In the genomic region with DNA sequence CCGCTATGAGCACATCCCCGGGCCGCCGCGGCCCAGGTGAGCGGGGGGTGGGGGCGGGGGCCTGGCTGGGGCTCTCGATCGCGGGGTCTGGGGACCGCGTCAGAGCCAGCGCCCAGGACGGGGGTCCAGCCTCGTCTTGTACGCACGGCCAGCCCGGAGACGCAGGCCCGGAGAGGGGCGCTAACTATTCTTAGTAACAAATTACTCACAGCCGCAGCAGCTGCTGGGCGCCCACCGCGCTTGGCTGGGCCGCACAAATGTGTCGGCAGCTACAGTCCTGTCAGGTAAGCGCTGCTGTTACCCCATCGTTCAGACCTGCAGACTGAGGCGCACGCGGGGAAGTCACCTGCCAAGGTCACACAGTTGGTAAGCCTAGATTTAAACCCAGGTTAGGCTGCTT, we compare ENCODE assay signal across 10 mouse cellular contexts. TPM values are rescaled to one million over a fixed set of nuclear protein-coding genes. Genes with fewer than 3 reads are reported as not detected.
DNase-seq lines count a peak whose midpoint lies in the region; ATAC-seq and TF ChIP-seq lines count a peak whose summit lies in the region.
"Had no signal": no experiment of that assay in that cellular context is flagged by ENCODE, and none has a peak within 500 bp of the region (broad histone marks: within the 10 kb centered on the region; RNA-seq: fewer than 3 reads in every experiment).

No protein-coding gene starts in this region.

- peak overlapping the region; percentile 69 for H3K9ac ChIP-seq in heart, embryonic 11.5 days (ENCODE audit: low read depth, low read length)
- peak overlapping the region; percentile 72 for H3K9ac ChIP-seq in forebrain, embryonic 13.5 days

- intact Hi-C loops in left cerebral cortex, postnatal 14 days (cut with DNase I), result no loop called here

- no peaks in the 10 kb centered on the region for H3K36me3 ChIP-seq in heart, embryonic 11.5 days (ENCODE audit: control insufficient read depth, insufficient read depth, low read length)
- H3K36me3 ChIP-seq in forebrain, embryonic 13.5 days (ENCODE audit: poor library complexity, severe bottlenecking), result no peaks in the 10 kb centered on the region
- no peaks in the 10 kb centered on the region for H3K36me3 ChIP-seq in myocyte (ENCODE audit: control insufficient read depth, insufficient read depth)

- H3K4me2 ChIP-seq in heart, embryonic 11.5 days, result peak overlapping the region; percentile 97
- peak overlapping the region; percentile 98 for H3K4me2 ChIP-seq in forebrain, embryonic 13.5 days
- peak overlapping the region; percentile 49 for H3K4me2 ChIP-seq in myocyte (ENCODE audit: low read depth)

- peaks cover 43% of the 10 kb centered on the region for H3K27me3 ChIP-seq in heart, embryonic 11.5 days (ENCODE audit: control insufficient read depth, insufficient read depth, low read length)
- H3K27me3 ChIP-seq in forebrain, embryonic 13.5 days, result 0 out of 2 replicates have a peak, but pooled peaks cover 2% of the 10 kb centered on the region
- no peaks in the 10 kb centered on the region for H3K27me3 ChIP-seq in myocyte (ENCODE audit: control insufficient read depth, insufficient read depth, insufficient read length)

- H3K9me3 ChIP-seq in heart, embryonic 11.5 days (replicated peaks; ENCODE audit: control insufficient read depth, low read length), result no peaks in the 10 kb centered on the region
- H3K9me3 ChIP-seq in forebrain, embryonic 13.5 days (replicated peaks), result no peaks in the 10 kb centered on the region

- no peaks in the 10 kb centered on the region for H3K79me2 ChIP-seq in myocyte (ENCODE audit: control insufficient read depth, insufficient read depth)

- no peak for DNase-seq in heart, adult 18-20 months
- peak; percentile 22 for DNase-seq in MN1 (ENCODE audit: low spot score)
- DNase-seq in left cerebral cortex, postnatal 14 days (ENCODE audit: low spot score in 2 of 2), result peak; percentile 44 to 50
- no peak for DNase-seq in ovary, postnatal 14 days (ENCODE audit: low spot score)

- peak overlapping the region; percentile 32 for H3ac ChIP-seq in myocyte (ENCODE audit: control insufficient read depth, insufficient read length)

- WGBS in heart, embryonic 11.5 days (ENCODE audit: insufficient replicate concordance), result 1% methylated on average over 30 of the region's 32 CpGs
- 2% methylated on average over 32 of the region's 32 CpGs for WGBS in forebrain, embryonic 13.5 days

- peak overlapping the region; percentile 51; the same call in 1 of the 2 replicates for H3K27ac ChIP-seq in heart, embryonic 11.5 days (ENCODE audit: low read depth, low read length)
- H3K27ac ChIP-seq in forebrain, embryonic 13.5 days, result no peak overlapping the region

- TF ChIP-seq POLR2A in myocyte (IDR thresholded peaks at IDR 0.05; ENCODE audit: insufficient read length, low read depth), result no peak

- H3K4me3 ChIP-seq in heart, embryonic 11.5 days (ENCODE audit: low read depth, low read length), result peak overlapping the region; percentile 62
- H3K4me3 ChIP-seq in forebrain, embryonic 13.5 days, result peak overlapping the region; percentile 66
- H3K4me3 ChIP-seq in myocyte, result no peak overlapping the region

- no peak; the same call in none of the 2 replicates for ATAC-seq in heart, embryonic 11.5 days (replicated peaks; ENCODE audit: insufficient number of reproducible peaks, low FRiP score, low TSS enrichment)
- ATAC-seq in forebrain, embryonic 13.5 days, result no peak
- no peak for ATAC-seq in activated CD4-positive, CD25-positive, alpha-beta regulatory T cell, adult 4 months

- H3K4me1 ChIP-seq in heart, embryonic 11.5 days (ENCODE audit: control insufficient read depth, insufficient read depth, low read length), result peaks cover 9% of the 10 kb centered on the region
- peaks cover 23% of the 10 kb centered on the region for H3K4me1 ChIP-seq in forebrain, embryonic 13.5 days

TF ChIP-seq in myocyte, 11 proteins besides CTCF, POLR2A, EP300 and RAD21:
- TF ChIP-seq TCF12 (IDR thresholded peaks at IDR 0.05; ENCODE audit: insufficient read depth, poor library complexity, severe bottlenecking) (no peak), MYOG (IDR thresholded peaks at IDR 0.05; ENCODE audit: control insufficient read depth in 1 of 3, insufficient read depth in 1 of 3, insufficient read length in 2 of 3, low read depth in 2 of 3) (peak in 2 of 3 experiments; percentile 83 to 88), MYOD1 (IDR thresholded peaks at IDR 0.05; ENCODE audit: control insufficient read depth in 1 of 3, insufficient read length in 2 of 3, low read depth in 2 of 3) (peak in 2 of 3 experiments; percentile 77 to 86)

RNA-seq across cellular contexts. Expression of a gene that starts 0.3 kb away (rescaled TPM):
- polyA plus RNA-seq in heart, embryonic 11.5 days (2014; fragmentation: Nextera tagmentation; extraction: Ambion mirVana), result 4.3 and 5.5 TPM in 2 replicates
- under 1 TPM; 0.45 to 0.95 TPM for total RNA-seq in heart, adult 18-20 months (2021)
- polyA plus RNA-seq in forebrain, embryonic 13.5 days (2015; fragmentation: Nextera tagmentation; extraction: Ambion mirVana), result 23.1 and 26.3 TPM in 2 replicates
- 100 to 1,000 TPM; 258 to 270 TPM for total RNA-seq in left cerebral cortex, postnatal 14 days (2021)
- polyA plus RNA-seq in myocyte (2012; fragmentation: generic; extraction: Trizol), result 1.6 TPM
- polyA plus RNA-seq in activated CD4-positive, CD25-positive, alpha-beta regulatory T cell, adult 4 months (2017; shearing (Covaris generic)), result not detected
- total RNA-seq: MEL had no signal

RNA-seq across cellular contexts. Expression of a gene that starts 28.5 kb away (rescaled TPM):
- 0.28 and 0.29 TPM in 2 replicates for polyA plus RNA-seq in heart, embryonic 11.5 days (2014; fragmentation: Nextera tagmentation; extraction: Ambion mirVana)
- total RNA-seq in heart, adult 18-20 months (2021), result 1 to 10 TPM; 1.3 to 2.1 TPM
- 2.5 and 2.7 TPM in 2 replicates for polyA plus RNA-seq in forebrain, embryonic 13.5 days (2015; fragmentation: Nextera tagmentation; extraction: Ambion mirVana)
- 1 to 10 TPM; 6.4 to 8.5 TPM for total RNA-seq in left cerebral cortex, postnatal 14 days (2021)
- polyA plus RNA-seq in myocyte (2012; fragmentation: generic; extraction: Trizol), result 13.5 TPM
- polyA plus RNA-seq in activated CD4-positive, CD25-positive, alpha-beta regulatory T cell, adult 4 months (2017; shearing (Covaris generic)), result under 1 TPM in 1 of 2 experiments, not detected in 1; 0.08 TPM
- total RNA-seq: hematopoietic stem cell, adult 5-6 weeks; MEL had no signal

RNA-seq across cellular contexts. Expression of a gene that starts 36.2 kb away (rescaled TPM):
- 48.3 and 48.7 TPM in 2 replicates for polyA plus RNA-seq in heart, embryonic 11.5 days (2014; fragmentation: Nextera tagmentation; extraction: Ambion mirVana)
- 10 to 100 TPM; 81.3 to 95.3 TPM for total RNA-seq in heart, adult 18-20 months (2021)
- 54.5 and 71.4 TPM in 2 replicates for polyA plus RNA-seq in forebrain, embryonic 13.5 days (2015; fragmentation: Nextera tagmentation; extraction: Ambion mirVana)
- total RNA-seq in left cerebral cortex, postnatal 14 days (2021), result 10 to 100 TPM; 62.1 to 77.0 TPM
- 33.4 TPM for polyA plus RNA-seq in myocyte (2012; fragmentation: generic; extraction: Trizol)
- polyA plus RNA-seq in activated CD4-positive, CD25-positive, alpha-beta regulatory T cell, adult 4 months (2017; shearing (Covaris generic)), result under 1 TPM in 1 of 2 experiments, not detected in 1; 0.38 TPM
- total RNA-seq: hematopoietic stem cell, adult 5-6 weeks; MEL had no signal

RNA-seq across cellular contexts. Expression of a gene that starts 59.3 kb away (rescaled TPM):
- polyA plus RNA-seq in heart, embryonic 11.5 days (2014; fragmentation: Nextera tagmentation; extraction: Ambion mirVana), result 6.3 and 7.8 TPM in 2 replicates
- total RNA-seq in heart, adult 18-20 months (2021), result 10 to 100 TPM; 38.5 to 42.5 TPM
- polyA plus RNA-seq in forebrain, embryonic 13.5 days (2015; fragmentation: Nextera tagmentation; extraction: Ambion mirVana), result 16.2 and 17.4 TPM in 2 replicates
- total RNA-seq in left cerebral cortex, postnatal 14 days (2021), result 10 to 100 TPM; 63.8 to 64.7 TPM
- polyA plus RNA-seq in myocyte (2012; fragmentation: generic; extraction: Trizol), result 6.6 TPM
- under 1 TPM; 0.25 to 0.42 TPM for polyA plus RNA-seq in activated CD4-positive, CD25-positive, alpha-beta regulatory T cell, adult 4 months (2017; shearing (Covaris generic))

Comparison
In these comparisons a context has a peak if more than half of its experiments do, and no peak if none do; other contexts are left out.
1. DNase-seq: peak in MN1 (single experiment) and left cerebral cortex, postnatal 14 days (2 of 2); none in heart, adult 18-20 months (0 of 2) and ovary, postnatal 14 days (single experiment).
2. RNA of a gene that starts 36.2 kb away (polyA plus RNA-seq): 54.5 to 71.4 TPM in forebrain, embryonic 13.5 days, 48.3 to 48.7 TPM in heart, embryonic 11.5 days and 33.4 TPM in myocyte (single experiment); 0.38 TPM in activated CD4-positive, CD25-positive, alpha-beta regulatory T cell, adult 4 months; every median in the first group is over 10 times any median in the second.
3. Peak in every context shown above with its lines, with median percentiles within 50 percentile points of each other: H3K4me2 ChIP-seq.